Mouse (Mus musculus): ENCODE data around the gene Fbxo48. TPM values are rescaled to one million over a fixed set of nuclear protein-coding genes. Genes with fewer than 3 reads are reported as not detected.

The Fbxo48 gene
- polyA plus RNA-seq, 2 experiments = 1.4 to 4.1 TPM

- no peak for DNase-seq (ENCODE audit: low spot score)
- H3K4me2 ChIP-seq (replicated peaks; ENCODE audit: low read depth, low read length, severe bottlenecking) = no peak overlapping the region
- 68% methylated on average over 7 of the region's 7 CpGs for WGBS
- H3K4me3 ChIP-seq (replicated peaks; ENCODE audit: low read length) = no peak overlapping the region
- H3K9ac ChIP-seq (ENCODE audit: low read depth, low read length, severe bottlenecking) = no peak overlapping the region
- no peaks in the 10 kb centered on the region for H3K27me3 ChIP-seq (ENCODE audit: control insufficient read depth, insufficient read depth, low read length)
- H3K4me1 ChIP-seq (ENCODE audit: control insufficient read depth, insufficient read depth, low read length) = no peaks in the 10 kb centered on the region
- no peak for ATAC-seq (ENCODE audit: low FRiP score, low read depth)
- no peak for TF ChIP-seq POLR2A (IDR thresholded peaks at IDR 0.05; ENCODE audit: borderline replicate concordance, extremely low read depth, insufficient read depth, insufficient read length)
- H3K9me3 ChIP-seq (ENCODE audit: control insufficient read depth, low read length) = no peaks in the 10 kb centered on the region
- H3K36me3 ChIP-seq (ENCODE audit: control insufficient read depth, insufficient read depth, low read length) = no peaks in the 10 kb centered on the region
- H3K27ac ChIP-seq (replicated peaks; ENCODE audit: low read depth, low read length) = no peak overlapping the region
These were observed 35.5 kb downstream of the Fbxo48 start for GRCm38 (mm10) chr11:16986550-16987187.

- H3K27me3 ChIP-seq (ENCODE audit: control insufficient read depth, insufficient read depth, low read length) = no peaks in the 10 kb centered on the region
- no peaks in the 10 kb centered on the region for H3K9me3 ChIP-seq (ENCODE audit: control insufficient read depth, low read length)
- no peaks in the 10 kb centered on the region for H3K4me1 ChIP-seq (ENCODE audit: control insufficient read depth, insufficient read depth, low read length)
- ATAC-seq (ENCODE audit: low FRiP score, low read depth) = no peak
- no peaks in the 10 kb centered on the region for H3K36me3 ChIP-seq (ENCODE audit: control insufficient read depth, insufficient read depth, low read length)
- DNase-seq (ENCODE audit: low spot score) = no peak
- H3K4me2 ChIP-seq (replicated peaks; ENCODE audit: low read depth, low read length, severe bottlenecking) = no peak overlapping the region
- TF ChIP-seq POLR2A (IDR thresholded peaks at IDR 0.05; ENCODE audit: borderline replicate concordance, extremely low read depth, insufficient read depth, insufficient read length) = no peak
- whole genome bisulfite sequencing = 60% methylated on average over 6 of the region's 6 CpGs
- no peak overlapping the region for H3K27ac ChIP-seq (replicated peaks; ENCODE audit: low read depth, low read length)
- no peak overlapping the region for H3K9ac ChIP-seq (ENCODE audit: low read depth, low read length, severe bottlenecking)
- H3K4me3 ChIP-seq (replicated peaks; ENCODE audit: low read length) = no peak overlapping the region
These were observed 36.7 kb downstream of the Fbxo48 start for GRCm38 (mm10) chr11:16987745-16988328.

GRCm38 (mm10) chr11:16989885-16990284 lies 38.7 kb downstream of the Fbxo48 start:
- H3K36me3 ChIP-seq (ENCODE audit: control insufficient read depth, insufficient read depth, low read length) = no peaks in the 10 kb centered on the region
- no peak overlapping the region for H3K27ac ChIP-seq (replicated peaks; ENCODE audit: low read depth, low read length)
- TF ChIP-seq POLR2A (IDR thresholded peaks at IDR 0.05; ENCODE audit: borderline replicate concordance, extremely low read depth, insufficient read depth, insufficient read length) = no peak
- no peak overlapping the region for H3K4me2 ChIP-seq (replicated peaks; ENCODE audit: low read depth, low read length, severe bottlenecking)
- no peaks in the 10 kb centered on the region for H3K9me3 ChIP-seq (ENCODE audit: control insufficient read depth, low read length)
- no peak overlapping the region for H3K4me3 ChIP-seq (replicated peaks; ENCODE audit: low read length)
- H3K4me1 ChIP-seq (ENCODE audit: control insufficient read depth, insufficient read depth, low read length) = no peaks in the 10 kb centered on the region
- no peaks in the 10 kb centered on the region for H3K27me3 ChIP-seq (ENCODE audit: control insufficient read depth, insufficient read depth, low read length)
- WGBS = 88% methylated on average over 5 of the region's 5 CpGs
- no peak for DNase-seq (ENCODE audit: low spot score)
- H3K9ac ChIP-seq (ENCODE audit: low read depth, low read length, severe bottlenecking) = no peak overlapping the region
- no peak for ATAC-seq (ENCODE audit: low FRiP score, low read depth)

GRCm38 (mm10) chr11:16992880-16993279 lies 41.7 kb downstream of the Fbxo48 start:
- Histone ChIP-seq H3K27ac (replicated peaks; ENCODE audit: low read depth, low read length) (no peak overlapping the region), H3K4me2 (replicated peaks; ENCODE audit: low read depth, low read length, severe bottlenecking) (no peak overlapping the region), H3K4me1 (ENCODE audit: control insufficient read depth, insufficient read depth, low read length) (no peaks in the 10 kb centered on the region), H3K36me3 (ENCODE audit: control insufficient read depth, insufficient read depth, low read length) (no peaks in the 10 kb centered on the region), H3K27me3 (ENCODE audit: control insufficient read depth, insufficient read depth, low read length) (no peaks in the 10 kb centered on the region), H3K9ac (ENCODE audit: low read depth, low read length, severe bottlenecking) (no peak overlapping the region), H3K4me3 (replicated peaks; ENCODE audit: low read length) (no peak overlapping the region), H3K9me3 (ENCODE audit: control insufficient read depth, low read length) (no peaks in the 10 kb centered on the region)
- 77% methylated on average over 6 of the region's 6 CpGs for WGBS
- TF ChIP-seq POLR2A (IDR thresholded peaks at IDR 0.05; ENCODE audit: borderline replicate concordance, extremely low read depth, insufficient read depth, insufficient read length) = no peak
- ATAC-seq (ENCODE audit: low FRiP score, low read depth) (no peak), DNase-seq (ENCODE audit: low spot score) (no peak)

GRCm38 (mm10) chr11:16996818-16997217 lies 45.6 kb downstream of the Fbxo48 start:
- Histone ChIP-seq H3K9me3 (ENCODE audit: control insufficient read depth, low read length) (no peaks in the 10 kb centered on the region), H3K27me3 (ENCODE audit: control insufficient read depth, insufficient read depth, low read length) (no peaks in the 10 kb centered on the region), H3K4me2 (replicated peaks; ENCODE audit: low read depth, low read length, severe bottlenecking) (no peak overlapping the region), H3K4me1 (ENCODE audit: control insufficient read depth, insufficient read depth, low read length) (no peaks in the 10 kb centered on the region), H3K4me3 (replicated peaks; ENCODE audit: low read length) (no peak overlapping the region), H3K36me3 (ENCODE audit: control insufficient read depth, insufficient read depth, low read length) (no peaks in the 10 kb centered on the region), H3K9ac (ENCODE audit: low read depth, low read length, severe bottlenecking) (no peak overlapping the region), H3K27ac (replicated peaks; ENCODE audit: low read depth, low read length) (no peak overlapping the region)
- DNase-seq (ENCODE audit: low spot score) (no peak), ATAC-seq (ENCODE audit: low FRiP score, low read depth) (no peak)
- TF ChIP-seq POLR2A (IDR thresholded peaks at IDR 0.05; ENCODE audit: borderline replicate concordance, extremely low read depth, insufficient read depth, insufficient read length) = no peak

Data from limb, embryonic 14.5 days (tissue).